Mouse (Mus musculus): ENCODE data around the gene Magi3. TPM values are rescaled to one million over a fixed set of nuclear protein-coding genes. Genes with fewer than 3 reads are reported as not detected.

Magi3 gene
- total and polyA plus RNA-seq, 3 experiments, result 0.68 to 2.6 (median 1.8) TPM

DNA sequence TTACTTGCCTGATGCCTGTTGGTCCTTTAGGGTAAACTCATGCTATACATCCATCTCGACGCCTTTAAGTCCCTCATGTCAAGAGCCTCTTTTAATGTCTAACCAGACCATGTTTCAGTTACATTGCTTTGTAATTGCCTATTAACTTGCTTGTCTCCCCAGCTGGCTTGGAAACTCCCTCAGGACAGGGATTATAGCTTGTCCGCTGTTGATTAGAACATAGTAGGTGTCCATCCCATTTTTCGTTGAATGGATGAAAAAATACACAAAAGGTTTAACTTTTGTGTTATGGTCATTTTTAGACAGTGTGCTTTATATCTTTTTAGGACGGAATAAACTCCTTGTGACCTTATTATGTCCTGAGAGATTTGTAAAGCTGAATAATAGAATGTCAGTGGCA, 40.0 kb upstream of the Magi3 start:
- H3K4me3 ChIP-seq (replicated peaks in 1 of 3; ENCODE audit: low read depth in 2 of 3, low read length in 2 of 3, poor library complexity in 1 of 3), result no peak overlapping the region
- no peaks in the 10 kb centered on the region for H3K79me2 ChIP-seq (replicated peaks; ENCODE audit: control insufficient read depth, extremely low read depth, insufficient read depth, poor library complexity, severe bottlenecking)
- H3K9me3 ChIP-seq (replicated peaks; ENCODE audit: low read length), result no peaks in the 10 kb centered on the region
- H3K9ac ChIP-seq (ENCODE audit: insufficient read depth, low read depth), result no peak overlapping the region
- no peak overlapping the region for H3K4me2 ChIP-seq (ENCODE audit: insufficient read depth, low read depth, poor library complexity, severe bottlenecking)
- dilution Hi-C loops (cut with MboI; ENCODE audit: extremely low pct_ligation_motif_present, extremely low pct_unique_long_range_greater_than_20kb, low sequenced_read_pairs) (no loop called here), in situ Hi-C loops (cut with MboI; ENCODE audit: low pct_ligation_motif_present, low pct_unique_long_range_greater_than_20kb, low sequenced_read_pairs) (no loop called here)
- TF ChIP-seq GABPA (IDR thresholded peaks at IDR 0.05; ENCODE audit: insufficient replicate concordance, low read depth, low read length), result no peak
- no peak for TF ChIP-seq HCFC1 (IDR thresholded peaks at IDR 0.05; ENCODE audit: low read depth, low read length)
- TF ChIP-seq CHD2 (IDR thresholded peaks at IDR 0.05; ENCODE audit: low read length), result no peak
- no peak for TF ChIP-seq EP300 (IDR thresholded peaks at IDR 0.05; ENCODE audit: low read length)
- TF ChIP-seq POLR2AphosphoS2 (IDR thresholded peaks at IDR 0.05; ENCODE audit: low read depth, low read length), result no peak
- TF ChIP-seq SMC3 (IDR thresholded peaks at IDR 0.05; ENCODE audit: low read depth, low read length), result no peak
- DNase-seq (ENCODE audit: extremely low read depth), result no peak
- H3K36me3 ChIP-seq (replicated peaks in 1 of 2; ENCODE audit: control insufficient read depth in 1 of 2, insufficient read depth in 1 of 2, low read length in 1 of 2), result no peaks in the 10 kb centered on the region
- no peaks in the 10 kb centered on the region for H3K4me1 ChIP-seq (ENCODE audit: control insufficient read depth in 1 of 2, insufficient read depth in 2 of 2)
- H3K27me3 ChIP-seq (replicated peaks), result no peaks in the 10 kb centered on the region
- no peak overlapping the region for H3K27ac ChIP-seq (ENCODE audit: insufficient read depth, low read depth)

- Histone ChIP-seq H3K9ac (ENCODE audit: insufficient read depth, low read depth) (no peak overlapping the region), H3K4me3 (replicated peaks in 1 of 3; ENCODE audit: low read depth in 2 of 3, low read length in 2 of 3, poor library complexity in 1 of 3) (no peak overlapping the region), H3K36me3 (replicated peaks in 1 of 2; ENCODE audit: control insufficient read depth in 1 of 2, insufficient read depth in 1 of 2, low read length in 1 of 2) (no peaks in the 10 kb centered on the region), H3K27ac (ENCODE audit: insufficient read depth, low read depth) (no peak overlapping the region), H3K4me1 (ENCODE audit: control insufficient read depth in 1 of 2, insufficient read depth in 2 of 2) (no peaks in the 10 kb centered on the region), H3K9me3 (replicated peaks; ENCODE audit: low read length) (no peaks in the 10 kb centered on the region), H3K27me3 (replicated peaks) (no peaks in the 10 kb centered on the region), H3K79me2 (replicated peaks; ENCODE audit: control insufficient read depth, extremely low read depth, insufficient read depth, poor library complexity, severe bottlenecking) (no peaks in the 10 kb centered on the region), H3K4me2 (ENCODE audit: insufficient read depth, low read depth, poor library complexity, severe bottlenecking) (no peak overlapping the region)
- DNase-seq (ENCODE audit: extremely low read depth), result no peak
- in situ Hi-C loops (cut with MboI; ENCODE audit: low pct_ligation_motif_present, low pct_unique_long_range_greater_than_20kb, low sequenced_read_pairs), result no loop called here
- dilution Hi-C loops (cut with MboI; ENCODE audit: extremely low pct_ligation_motif_present, extremely low pct_unique_long_range_greater_than_20kb, low sequenced_read_pairs), result no loop called here
- TF ChIP-seq KAT2A (IDR thresholded peaks at IDR 0.05; ENCODE audit: insufficient replicate concordance, low read length) (no peak), BHLHE40 (IDR thresholded peaks at IDR 0.05; ENCODE audit: low read depth, low read length) (no peak), MAZ (IDR thresholded peaks at IDR 0.05; ENCODE audit: low read depth, low read length) (no peak), IRF4 (IDR thresholded peaks at IDR 0.05; ENCODE audit: low read depth, low read length) (no peak), MYC (IDR thresholded peaks at IDR 0.05; ENCODE audit: low read depth, low read length) (no peak), CHD2 (IDR thresholded peaks at IDR 0.05; ENCODE audit: low read length) (no peak), USF2 (conservative IDR thresholded peaks at IDR 0.05; ENCODE audit: low read depth, low read length) (no peak), NRF1 (IDR thresholded peaks at IDR 0.05; ENCODE audit: low read depth, low read length) (no peak), GABPA (IDR thresholded peaks at IDR 0.05; ENCODE audit: insufficient replicate concordance, low read depth, low read length) (no peak), E2F4 (IDR thresholded peaks at IDR 0.05; ENCODE audit: insufficient replicate concordance, low read depth, low read length) (no peak), ETS1 (conservative IDR thresholded peaks at IDR 0.05; ENCODE audit: low read depth, low read length) (no peak), POLR2AphosphoS2 (IDR thresholded peaks at IDR 0.05; ENCODE audit: low read depth, low read length) (no peak), JUND (conservative IDR thresholded peaks at IDR 0.05; ENCODE audit: low read depth, low read length) (no peak), ZC3H11A (IDR thresholded peaks at IDR 0.05; ENCODE audit: low read depth, low read length) (no peak), CHD1 (IDR thresholded peaks at IDR 0.05; ENCODE audit: low read depth, low read length) (no peak), ZKSCAN1 (IDR thresholded peaks at IDR 0.05; ENCODE audit: borderline replicate concordance, low read depth, low read length) (no peak), TCF12 (IDR thresholded peaks at IDR 0.05; ENCODE audit: low read depth, low read length) (no peak), SMC3 (IDR thresholded peaks at IDR 0.05; ENCODE audit: low read depth, low read length) (no peak), HCFC1 (IDR thresholded peaks at IDR 0.05; ENCODE audit: low read depth, low read length) (no peak)
Measured at GRCm38 (mm10) chr3:104259168-104259567, 39.0 kb upstream of the Magi3 start.
